Mouse (Mus musculus): ENCODE data around the gene G0s2.

The G0s2 gene

GRCm38 (mm10) chr1:193272916-193273601 is at the start of gene G0s2:
Gene G0s2 (minus strand): TSS chr1:193273217.
- peak; percentile 39 for DNase-seq (ENCODE audit: low spot score)

GRCm38 (mm10) chr1:193320398-193320797 is 47.4 kb upstream of the G0s2 start:
- DNase-seq (ENCODE audit: low spot score) = no peak

GRCm38 (mm10) chr1:193319721-193320120 is 46.7 kb upstream of the G0s2 start:
- DNase-seq (ENCODE audit: low spot score) = no peak

GRCm38 (mm10) chr1:193317159-193317559 is 44.1 kb upstream of the G0s2 start:
- DNase-seq (ENCODE audit: low spot score) = no peak

- DNase-seq (ENCODE audit: low spot score) = no peak
Observed at GRCm38 (mm10) chr1:193316358-193316750, 43.3 kb upstream of the G0s2 start.

GRCm38 (mm10) chr1:193315705-193316357 is 42.8 kb upstream of the G0s2 start:
- no peak for DNase-seq (ENCODE audit: low spot score)

- DNase-seq (ENCODE audit: low spot score) = no peak
Observed at GRCm38 (mm10) chr1:193311596-193311995, 38.6 kb upstream of the G0s2 start.

GRCm38 (mm10) chr1:193310519-193311085 is 37.6 kb upstream of the G0s2 start:
- DNase-seq (ENCODE audit: low spot score) = no peak

GRCm38 (mm10) chr1:193309785-193310518 is 36.9 kb upstream of the G0s2 start:
- no peak for DNase-seq (ENCODE audit: low spot score)

GRCm38 (mm10) chr1:193306832-193307231 is 33.8 kb upstream of the G0s2 start:
- no peak for DNase-seq (ENCODE audit: low spot score)

GRCm38 (mm10) chr1:193305386-193305785 is 32.4 kb upstream of the G0s2 start:
- DNase-seq (ENCODE audit: low spot score) = no peak

- no peak for DNase-seq (ENCODE audit: low spot score)
Observed at GRCm38 (mm10) chr1:193303096-193303495, 30.1 kb upstream of the G0s2 start.

- no peak for DNase-seq (ENCODE audit: low spot score)
Observed at GRCm38 (mm10) chr1:193302093-193302405, 29.0 kb upstream of the G0s2 start.

GRCm38 (mm10) chr1:193301216-193302092 is 28.4 kb upstream of the G0s2 start:
- no peak for DNase-seq (ENCODE audit: low spot score)

- DNase-seq (ENCODE audit: low spot score) = no peak
Observed at GRCm38 (mm10) chr1:193299995-193300394, 27.0 kb upstream of the G0s2 start.

GRCm38 (mm10) chr1:193298141-193298765 is 25.2 kb upstream of the G0s2 start:
- DNase-seq (ENCODE audit: low spot score) = no peak

- DNase-seq (ENCODE audit: low spot score) = no peak
Observed at GRCm38 (mm10) chr1:193295920-193296319, 22.9 kb upstream of the G0s2 start.

GRCm38 (mm10) chr1:193293926-193294325 is 20.9 kb upstream of the G0s2 start:
- no peak for DNase-seq (ENCODE audit: low spot score)

GRCm38 (mm10) chr1:193293039-193293438 is 20.0 kb upstream of the G0s2 start:
- no peak for DNase-seq (ENCODE audit: low spot score)

GRCm38 (mm10) chr1:193290686-193291085 is 17.7 kb upstream of the G0s2 start:
- DNase-seq (ENCODE audit: low spot score) = no peak

GRCm38 (mm10) chr1:193289914-193290313 is 16.9 kb upstream of the G0s2 start:
- DNase-seq (ENCODE audit: low spot score) = no peak

Measured in T-cell, adult 2 months (primary cell).